Mouse (Mus musculus) CH12.LX (cell line): Measurements from ENCODE around the gene Tsga13.

Experiments
- BHLHE40 ChIP-seq: IDR thresholded peaks from 2 replicates; pipeline ENCODE4 v1.6.1; 2011; ENCODE audit warnings: mild to moderate bottlenecking, low read depth, low read length, improper control_type of control experiment
- CTCF ChIP-seq, 2 experiments: IDR thresholded peaks in 1 of 2; conservative IDR thresholded peaks in 1 of 2; 2 replicates each; pipeline ENCODE4 v1.5.1; 2011 to 2012; ENCODE audit warnings: low read depth in 2 of 2, low read length in 2 of 2, improper control_type of control experiment in 1 of 2, inconsistent platforms in 1 of 2, mild to moderate bottlenecking in 1 of 2, moderate library complexity in 1 of 2
- ELF1 ChIP-seq: IDR thresholded peaks from 2 replicates; pipeline ENCODE4 v1.6.1; 2014; ENCODE audit warnings: low read depth, mild to moderate bottlenecking, inconsistent platforms, low read length, improper control_type of control experiment
- KAT2A ChIP-seq: IDR thresholded peaks from 2 replicates; pipeline ENCODE4 v1.6.1; 2012; ENCODE audit warnings: low read length, improper control_type of control experiment, inconsistent platforms; ENCODE audit not compliant: insufficient replicate concordance
- MAFK ChIP-seq: IDR thresholded peaks from 2 replicates; pipeline ENCODE4 v1.6.1; 2011; ENCODE audit warnings: low read length, improper control_type of control experiment; ENCODE audit not compliant: insufficient replicate concordance
- POLR2A ChIP-seq: IDR thresholded peaks from 2 replicates; pipeline ENCODE4 v1.6.1; 2011; ENCODE audit warnings: low read depth, mild to moderate bottlenecking, improper control_type of control experiment, low read length
- SIN3A ChIP-seq: IDR thresholded peaks from 2 replicates; pipeline ENCODE4 v1.6.1; 2012; ENCODE audit warnings: low read length, improper control_type of control experiment, inconsistent platforms
- SMC3 ChIP-seq: IDR thresholded peaks from 2 replicates; pipeline ENCODE4 v1.6.1; 2011; ENCODE audit warnings: low read depth, low read length, improper control_type of control experiment
- USF1 ChIP-seq: IDR thresholded peaks from 2 replicates; pipeline ENCODE4 v1.6.1; 2014; ENCODE audit warnings: low read depth, mild to moderate bottlenecking, inconsistent platforms, low read length, improper control_type of control experiment
- USF2 ChIP-seq: conservative IDR thresholded peaks from 2 replicates; pipeline ENCODE4 v1.6.1; 2011; ENCODE audit warnings: low read depth, low read length, improper control_type of control experiment

GRCm38 (mm10) chr6:30893081-30893480, 22.3 kb downstream of the Tsga13 start:
- TF ChIP-seq POLR2A (no peak), CTCF (conservative IDR thresholded peaks at IDR 0.05 in 1 of 2, IDR thresholded peaks at IDR 0.05 in 1 of 2; ENCODE audit: low read depth in 2 of 2, low read length in 2 of 2) (no peak), KAT2A (no peak), USF2 (no peak), SMC3 (no peak), USF1 (no peak), BHLHE40 (no peak), ELF1 (no peak), MAFK (no peak), SIN3A (no peak)
